Mouse (Mus musculus) ES-Bruce4 (cell line): ENCODE data around the gene Vps33b.

Experiments used
- CTCF ChIP-seq: IDR thresholded peaks from one replicate; pipeline ENCODE4 v1.8.1; 2011; ENCODE audit warnings: low read depth, low read length
- EP300 ChIP-seq: IDR thresholded peaks from 2 replicates; pipeline ENCODE4 v1.6.1; 2011; ENCODE audit warnings: low read depth, low read length; ENCODE audit not compliant: insufficient read depth
- POLR2A ChIP-seq: IDR thresholded peaks from one replicate; pipeline ENCODE4 v1.8.1; 2011; ENCODE audit warnings: low read length; ENCODE audit not compliant: insufficient read depth

- TF ChIP-seq CTCF (no peak), EP300 (no peak), POLR2A (no peak)
These were observed 11.5 kb downstream of the Vps33b start for GRCm38 (mm10) chr7:80280998-80281397.
